Mouse (Mus musculus): ENCODE data around the gene Prkag2.
A peak's percentile ranks its signal among the peaks of the same experiment; 100 is the strongest.

Prkag2 gene

DNA sequence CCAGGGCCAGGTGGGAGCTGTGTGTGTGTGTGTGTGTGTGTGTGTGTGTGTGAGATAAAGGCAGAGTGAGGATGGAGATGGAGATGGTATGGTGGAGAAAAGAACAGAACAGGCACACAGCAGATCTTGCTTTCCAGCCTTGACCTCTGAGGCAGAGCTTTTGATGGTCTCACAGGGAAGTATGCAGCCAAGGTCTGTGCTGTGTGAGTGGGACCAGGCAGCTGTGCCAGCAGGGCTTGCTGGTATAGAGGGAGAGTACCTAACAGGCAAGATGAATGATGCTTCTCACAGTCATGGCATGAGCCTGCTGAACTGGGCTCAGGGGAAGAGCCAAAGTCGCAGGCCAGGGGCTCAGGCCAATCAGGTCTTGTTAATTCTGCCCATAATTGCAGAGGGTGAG is 108.9 kb downstream of the Prkag2 start:
- no peak for DNase-seq

DNA sequence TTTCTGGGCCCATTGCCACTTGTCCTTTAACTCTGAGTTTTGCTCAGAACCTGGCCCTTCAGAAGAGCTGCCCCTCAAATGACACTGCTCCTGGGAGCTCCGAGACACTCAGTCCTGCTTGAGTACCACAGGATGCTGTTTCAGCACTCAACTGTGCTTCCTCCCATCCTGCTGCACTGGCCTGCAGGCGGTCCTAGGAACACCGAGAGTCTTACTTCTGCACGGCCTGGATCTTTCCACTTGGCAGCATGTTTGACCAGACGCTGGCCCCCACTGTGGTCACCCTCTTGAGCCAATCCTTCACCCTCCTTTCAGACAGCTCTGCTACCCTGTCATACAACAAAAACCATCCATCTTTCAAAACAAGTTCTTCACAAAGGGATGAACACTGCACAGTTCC is 110.0 kb downstream of the Prkag2 start:
- peak; percentile 60 for DNase-seq

DNA sequence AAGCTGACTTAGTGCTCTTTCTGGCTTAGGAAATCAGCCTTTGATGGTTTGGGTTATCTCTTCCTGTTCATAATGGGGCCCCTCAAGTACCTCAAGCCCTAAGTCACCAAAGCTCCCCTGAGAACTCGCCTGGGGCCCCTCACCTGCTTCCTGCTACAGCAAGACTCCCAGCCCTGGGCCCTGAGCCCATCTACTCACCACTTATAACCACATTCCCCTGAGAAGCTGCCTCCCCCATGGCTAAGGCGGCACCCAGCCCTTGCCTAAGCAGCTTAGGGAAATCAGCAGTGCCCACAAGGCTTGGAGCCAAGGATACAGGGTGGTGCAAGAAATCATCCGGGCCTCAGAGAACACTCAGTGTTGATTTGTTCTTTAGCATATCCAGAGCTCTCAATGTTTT is 110.8 kb downstream of the Prkag2 start:
- no peak for DNase-seq

DNA sequence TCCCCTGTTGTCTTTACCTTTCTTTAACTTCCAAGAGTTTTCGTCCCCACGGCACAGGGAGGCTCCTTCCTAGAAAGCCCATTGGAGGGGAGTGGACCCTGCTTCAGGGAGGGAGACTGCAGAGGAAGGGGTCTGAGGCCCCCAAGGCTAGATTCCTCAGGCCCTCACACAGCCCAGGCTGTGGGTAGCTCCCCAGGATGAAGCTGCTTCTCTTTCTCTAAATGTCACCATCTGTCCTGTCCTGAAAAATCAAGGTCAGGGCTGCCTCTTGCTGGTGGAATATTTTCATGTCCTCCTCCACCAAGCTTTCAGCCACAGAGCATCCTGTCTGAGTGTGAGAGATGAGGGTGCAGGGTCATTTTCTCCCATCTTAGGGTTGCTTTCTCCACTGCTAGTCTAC is 113.5 kb downstream of the Prkag2 start:
- peak; percentile 75 for DNase-seq

DNA sequence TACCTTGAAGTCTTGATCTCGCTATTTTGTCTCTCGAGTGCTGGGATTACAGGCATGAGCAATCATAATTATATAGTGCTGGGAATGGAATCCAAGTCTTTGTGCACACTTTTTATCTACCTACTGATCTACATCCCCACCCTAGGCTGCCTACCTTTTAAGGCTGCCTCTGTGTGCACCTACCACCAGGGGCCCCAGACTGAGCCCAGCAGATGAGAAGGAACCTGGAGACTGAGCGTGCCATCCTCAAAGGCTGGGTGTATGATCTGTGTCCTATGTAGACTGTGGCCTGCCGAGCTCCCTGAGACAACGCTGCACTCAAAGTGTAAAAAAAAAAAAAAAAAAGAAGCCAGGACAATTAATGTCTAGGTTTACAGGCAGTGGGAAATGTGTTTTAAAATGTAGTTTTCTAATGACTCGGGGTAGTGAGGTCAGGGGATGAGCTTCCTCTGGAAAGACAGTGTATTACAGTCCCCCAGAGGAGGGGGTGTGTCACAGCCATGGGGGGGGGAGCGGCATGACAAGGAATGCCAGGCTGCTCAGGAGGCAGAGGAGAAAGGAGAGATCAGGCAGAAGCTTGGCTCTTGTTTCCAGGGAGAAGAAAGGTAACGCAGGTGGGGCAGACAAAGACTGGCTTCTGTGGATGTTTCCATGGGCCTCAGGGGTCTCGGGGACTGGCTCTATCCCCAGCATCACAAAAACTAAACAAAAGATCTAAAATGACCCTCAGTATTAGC is 114.1 kb downstream of the Prkag2 start:
- peak; percentile 51 for DNase-seq

DNA sequence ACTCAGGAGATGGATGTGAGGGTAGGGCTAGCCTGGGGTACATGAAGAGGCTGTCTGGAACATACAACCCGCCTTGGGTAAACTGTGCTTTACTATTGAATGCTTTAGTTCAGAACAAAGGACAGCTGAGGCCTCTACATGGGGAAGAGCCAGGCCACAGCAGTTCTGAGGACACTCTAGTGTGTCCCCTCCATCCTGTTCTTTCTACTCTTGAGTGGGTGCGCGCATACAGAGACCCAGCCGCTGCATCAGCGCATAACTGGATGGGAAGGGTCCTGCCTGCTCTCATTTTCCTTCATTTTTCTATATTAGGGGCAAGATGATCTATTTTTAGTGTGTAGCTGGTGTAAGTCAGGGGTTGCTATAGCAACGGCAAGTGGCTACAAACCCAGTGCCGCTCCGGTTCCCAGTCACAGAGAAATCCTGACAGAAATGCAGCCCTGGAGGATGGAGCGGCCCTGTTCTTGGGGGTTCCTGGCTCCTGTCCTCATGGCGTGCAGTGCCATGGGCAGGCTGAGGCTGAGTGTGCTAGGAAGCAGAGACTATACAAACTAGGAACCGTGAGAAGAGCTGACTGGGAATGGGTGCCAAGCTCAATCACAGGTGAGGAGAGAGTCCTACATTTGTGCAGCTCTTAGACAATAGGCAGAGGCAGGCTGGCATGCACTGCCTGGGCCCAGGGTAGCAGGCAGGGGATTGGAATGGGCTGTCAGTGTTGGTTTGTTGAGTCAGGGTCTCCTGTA is 114.8 kb downstream of the Prkag2 start:
- DNase-seq = peak; percentile 75

DNA sequence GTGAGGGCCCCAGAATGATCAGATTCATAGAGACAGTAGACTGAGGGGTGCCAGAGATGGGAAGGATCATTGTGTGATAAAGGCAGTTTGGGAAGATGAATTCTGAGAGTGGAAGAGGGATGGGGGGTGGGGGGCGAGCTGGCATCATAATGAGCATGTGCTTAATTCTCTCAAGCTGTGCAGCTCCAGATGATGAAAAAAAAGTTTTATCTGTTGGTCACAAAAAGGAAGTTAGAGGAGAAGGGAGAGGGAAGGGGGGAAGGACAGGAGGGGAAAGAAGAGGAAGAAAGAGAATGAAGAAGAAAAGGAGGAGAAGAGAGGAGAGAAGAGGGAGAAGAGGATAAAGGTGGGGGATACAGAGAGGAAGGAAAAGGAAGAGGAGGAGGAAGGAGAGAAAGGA is 116.3 kb downstream of the Prkag2 start:
- DNase-seq = no peak

DNA sequence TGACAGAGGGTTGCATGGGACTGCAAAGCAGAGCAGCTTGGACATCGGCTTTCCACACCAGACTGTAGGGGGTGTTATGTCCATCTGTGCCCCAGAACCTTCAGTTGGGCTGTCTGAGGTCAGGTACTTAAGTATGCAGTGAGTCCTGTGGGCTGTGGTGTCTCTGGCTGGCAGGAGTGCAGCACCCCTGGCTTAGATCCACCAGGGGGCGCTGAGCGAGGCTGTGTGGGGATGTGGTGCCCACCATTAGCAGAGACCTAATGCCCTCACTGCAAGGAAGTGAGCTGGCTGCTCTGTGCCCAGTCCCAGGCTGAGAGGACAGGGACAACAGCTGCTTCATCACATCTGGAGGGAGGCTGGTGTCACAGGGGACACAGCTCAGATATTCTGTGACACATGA is 116.9 kb downstream of the Prkag2 start:
- peak; percentile 64 for DNase-seq

DNA sequence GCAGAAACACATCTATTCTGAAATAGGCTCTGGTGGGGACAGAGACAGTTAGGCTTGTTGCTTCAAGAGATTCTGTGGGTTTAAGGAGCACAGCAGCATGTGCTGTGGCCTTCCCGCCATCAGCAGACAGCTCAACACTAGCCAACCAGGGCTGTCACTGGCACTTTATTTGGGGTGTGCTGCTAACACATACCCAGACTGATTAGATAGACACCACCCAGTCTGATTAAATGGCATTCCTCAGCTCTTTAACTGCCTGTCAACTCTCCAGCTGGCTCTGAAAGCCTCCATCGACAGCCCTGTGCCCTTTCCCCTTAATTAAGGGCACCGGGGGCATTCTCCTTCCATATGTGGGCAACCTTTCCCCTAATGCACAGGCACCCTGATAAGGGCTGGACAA is 118.2 kb downstream of the Prkag2 start:
- no peak for DNase-seq

DNA sequence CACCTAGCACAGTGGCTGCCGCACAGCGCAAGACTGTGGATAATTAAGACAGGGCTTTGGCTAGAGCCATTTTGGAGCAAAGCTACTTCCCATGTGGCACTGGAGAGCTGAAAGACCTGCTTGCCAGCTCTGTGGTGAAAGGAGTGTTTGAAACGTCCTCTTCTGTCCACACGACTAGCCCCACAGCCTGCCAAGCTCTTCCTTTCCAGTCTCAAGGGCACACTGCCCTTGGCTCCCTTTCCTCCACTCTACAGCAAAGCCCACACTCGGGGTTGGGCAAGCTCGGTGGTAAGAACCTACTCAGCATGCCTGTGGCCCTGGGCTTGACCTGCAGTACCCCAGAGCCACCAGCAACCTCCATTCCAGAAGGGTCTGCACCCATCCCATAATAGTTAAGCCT is 118.7 kb downstream of the Prkag2 start:
- DNase-seq = no peak

DNA sequence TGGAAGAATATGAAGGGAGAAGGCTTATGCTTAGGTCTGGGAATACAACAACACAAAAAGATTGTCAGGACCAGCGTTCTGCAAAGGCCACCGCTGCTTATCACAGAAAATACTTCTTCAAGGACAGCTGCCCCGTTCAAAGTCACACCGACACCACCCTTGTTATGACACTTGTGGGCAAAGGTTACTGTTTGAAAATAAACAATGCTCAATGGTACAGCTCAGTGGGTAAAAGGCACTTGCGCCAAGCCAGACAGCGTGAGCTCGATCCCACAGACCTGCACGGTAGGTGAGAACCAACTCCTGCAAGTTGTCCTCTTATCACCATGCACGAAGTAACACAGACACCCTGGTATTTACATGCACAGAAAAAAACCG is 120.5 kb downstream of the Prkag2 start:
- no peak for DNase-seq

DNA sequence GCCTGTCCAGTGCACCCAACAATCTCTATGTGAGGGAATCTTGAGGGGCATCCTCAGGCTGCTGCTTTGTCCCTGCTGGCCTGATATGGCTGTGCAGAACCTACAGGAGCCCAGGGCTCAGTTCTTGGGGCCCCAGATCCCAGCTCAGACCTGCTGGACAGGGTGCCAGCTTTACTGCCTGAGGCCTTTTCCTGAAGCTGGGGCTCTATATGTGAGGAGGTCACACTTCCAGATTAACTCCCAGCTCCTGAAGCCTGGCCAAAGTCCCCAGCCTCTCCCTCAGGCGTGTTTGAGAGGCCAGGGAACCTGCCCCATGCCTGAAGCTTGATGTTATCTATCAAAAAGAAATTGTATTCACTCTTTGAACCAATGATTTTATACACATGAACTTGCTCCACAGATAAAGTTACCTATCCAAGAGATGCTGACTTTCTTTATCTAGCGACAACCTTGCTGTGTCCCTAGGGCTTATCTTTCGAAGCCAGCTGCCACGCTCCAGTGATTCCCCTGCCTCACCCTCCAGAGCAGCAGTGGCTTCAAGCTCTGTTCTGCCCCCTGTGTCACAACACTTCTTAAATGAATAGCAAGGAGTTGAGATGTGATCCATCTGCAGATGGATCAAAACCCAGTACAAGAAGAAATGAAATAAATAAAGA is 121.0 kb downstream of the Prkag2 start:
- DNase-seq = no peak

DNA sequence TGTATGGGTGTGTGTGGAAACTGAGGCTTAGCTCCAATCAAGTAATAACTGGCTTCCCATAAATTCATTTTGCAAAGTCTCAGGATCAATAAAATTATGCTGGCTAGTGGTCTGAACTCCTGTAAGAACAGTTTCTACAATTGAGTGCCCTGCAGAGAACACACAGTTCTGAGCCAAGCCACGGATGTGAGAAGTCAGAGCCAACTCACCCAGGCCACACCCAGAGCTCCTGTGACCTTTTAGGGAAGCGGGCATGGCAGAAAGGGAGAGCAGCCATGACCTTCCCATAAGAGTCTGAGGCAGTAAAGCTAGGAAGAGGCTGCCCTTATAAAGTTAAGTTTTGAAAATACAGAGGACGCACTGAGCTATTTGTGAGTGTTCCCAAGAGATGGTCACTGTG is 123.5 kb downstream of the Prkag2 start:
- no peak for DNase-seq

DNA sequence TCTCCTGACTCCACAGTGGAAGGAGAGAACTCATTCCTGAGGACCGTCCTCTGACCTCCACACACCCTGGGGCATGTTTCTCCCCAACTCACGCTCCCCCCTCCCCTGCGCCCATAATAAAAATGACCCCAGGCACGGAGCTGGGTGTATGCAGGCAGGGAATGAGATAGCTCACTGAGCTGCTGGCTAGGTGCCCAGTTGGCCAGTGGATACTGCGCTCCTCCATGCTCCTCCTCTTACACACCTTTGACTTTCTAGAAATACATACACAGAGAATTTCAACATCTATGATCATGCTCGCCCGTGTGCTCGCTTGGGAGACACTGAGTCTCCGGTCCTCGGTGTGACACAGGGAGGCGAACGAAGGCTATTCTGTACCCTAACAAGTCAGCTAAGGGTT is 124.2 kb downstream of the Prkag2 start:
- no peak for DNase-seq

DNA sequence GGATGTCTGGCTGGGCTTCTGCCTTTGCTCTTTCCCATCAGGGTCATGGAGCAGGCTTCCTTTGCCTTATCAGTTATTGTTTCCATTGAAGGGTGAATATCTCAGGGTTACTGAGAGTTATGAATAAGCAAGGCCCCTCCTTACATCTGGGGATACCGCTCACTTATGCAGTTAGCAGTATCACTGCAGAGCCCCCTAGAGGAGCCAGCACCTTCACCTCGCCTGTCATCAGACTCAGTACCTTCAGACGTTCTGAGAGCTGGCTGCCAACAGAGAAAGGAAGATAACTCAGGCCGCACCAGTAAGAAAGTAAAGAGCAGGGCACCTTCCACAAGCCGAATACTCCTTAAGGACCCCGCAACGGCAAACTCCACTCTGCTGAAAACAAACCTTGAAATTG is 125.3 kb downstream of the Prkag2 start:
- DNase-seq = no peak

DNA sequence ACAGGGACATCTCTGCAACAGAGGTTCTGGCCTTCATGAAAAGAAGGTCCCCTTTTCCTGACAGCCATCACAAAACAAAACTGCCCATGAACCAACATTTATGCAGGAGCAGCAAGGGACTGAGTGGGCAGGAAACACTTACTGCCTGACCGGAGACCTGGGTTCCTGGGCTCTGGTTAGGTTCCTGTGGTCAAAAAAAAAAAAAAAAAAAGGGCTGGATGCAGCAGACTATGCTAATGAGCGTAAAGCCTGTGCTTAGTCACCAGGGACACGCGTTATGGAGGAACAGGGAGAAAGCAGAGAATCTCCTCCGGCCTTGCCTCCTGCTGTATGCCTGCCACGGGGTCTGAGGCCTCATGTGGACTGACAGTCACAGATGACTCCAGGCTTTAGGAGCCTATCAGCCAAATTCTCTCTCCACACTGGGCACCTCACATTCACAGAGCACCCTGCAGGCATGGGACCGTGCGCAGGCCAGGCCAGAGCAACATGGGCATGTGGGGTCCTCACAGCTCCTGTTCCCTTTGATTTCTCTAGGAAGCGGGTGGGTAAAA is 126.7 kb downstream of the Prkag2 start:
- DNase-seq = no peak

DNA sequence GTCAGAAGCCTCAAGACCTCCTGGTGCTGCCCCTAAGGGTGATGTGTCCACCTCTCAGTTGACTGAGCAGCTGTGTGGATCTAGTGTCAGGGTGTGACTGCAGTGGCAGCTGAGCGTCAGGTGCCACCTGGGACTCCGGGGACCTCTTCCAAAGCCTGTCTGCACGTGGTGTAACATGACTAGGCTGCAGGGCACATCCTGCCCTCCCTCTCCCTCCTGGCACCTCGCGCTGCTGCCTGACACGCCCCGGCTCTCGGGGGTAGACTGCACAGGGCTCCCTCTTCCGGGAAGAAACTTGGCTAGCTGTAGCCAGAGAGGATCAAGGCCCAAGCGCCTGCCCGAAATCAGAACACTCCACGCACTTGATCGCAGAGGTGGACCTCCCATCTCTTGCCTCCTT is 127.2 kb downstream of the Prkag2 start:
- peak; percentile 63 for DNase-seq

DNA sequence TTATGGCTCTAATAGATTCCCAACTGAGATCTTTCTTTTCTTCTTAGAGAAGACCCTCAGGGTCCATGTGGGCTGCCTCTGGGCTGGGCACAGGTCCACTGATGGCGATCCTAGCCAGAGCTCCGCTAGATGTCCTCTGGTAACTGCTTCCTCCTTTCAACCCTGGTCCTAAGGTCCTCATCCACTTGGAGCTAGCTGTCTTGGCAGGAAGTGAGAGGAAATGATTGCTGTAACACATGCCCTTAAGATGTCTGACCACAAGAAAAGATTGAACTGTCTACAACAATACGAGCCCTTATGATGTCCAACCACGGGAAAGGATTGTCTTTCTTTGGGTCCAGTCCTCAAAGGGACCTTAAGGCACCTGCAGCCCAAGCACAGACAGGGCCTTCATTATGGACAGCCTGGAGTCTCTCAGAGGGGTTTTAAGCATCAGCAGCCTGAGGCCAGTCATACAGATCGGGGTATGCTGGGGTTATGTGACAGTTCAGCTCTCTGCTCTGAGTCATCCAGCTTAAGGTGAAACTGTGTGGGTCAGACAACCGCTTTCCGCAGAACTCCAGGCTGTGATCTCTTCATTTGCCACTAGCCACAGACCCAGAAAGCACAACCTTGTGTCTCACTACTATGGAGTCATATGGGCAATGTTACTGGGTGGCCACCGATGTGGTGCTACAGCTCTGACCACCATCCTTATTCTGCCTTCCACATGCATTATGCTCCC is 129.7 kb downstream of the Prkag2 start:
- DNase-seq = no peak

DNA sequence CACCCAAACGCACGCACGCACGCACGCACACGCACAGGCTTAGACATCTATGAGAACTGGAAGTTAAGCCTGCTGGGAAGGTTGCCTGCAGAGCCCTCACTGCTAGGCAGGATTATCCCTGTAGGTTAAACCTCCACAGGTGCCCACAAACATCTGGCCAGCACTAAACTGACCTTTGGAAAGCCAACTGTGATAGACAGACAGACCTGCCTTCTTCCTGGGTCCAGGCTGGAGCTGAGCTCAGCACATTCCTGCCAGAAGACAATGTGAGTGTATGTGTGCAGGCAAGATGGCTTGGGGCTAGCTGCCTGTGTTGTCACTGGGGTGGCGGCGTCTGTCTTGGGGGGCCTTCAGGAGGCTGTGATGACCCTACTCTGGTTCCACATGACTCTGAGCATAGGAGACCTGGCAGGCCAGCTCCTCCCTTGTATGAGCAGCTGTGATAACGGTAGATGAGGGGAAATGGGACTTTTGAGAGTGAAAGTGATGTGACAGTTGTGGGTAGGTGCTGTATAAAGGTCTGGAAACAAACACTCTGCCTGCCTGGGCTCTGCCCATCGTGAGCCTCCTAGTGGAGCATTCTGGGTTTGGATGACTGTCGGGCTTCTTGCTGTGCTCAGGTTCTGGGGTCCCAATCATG is 131.1 kb downstream of the Prkag2 start:
- no peak for DNase-seq

DNA sequence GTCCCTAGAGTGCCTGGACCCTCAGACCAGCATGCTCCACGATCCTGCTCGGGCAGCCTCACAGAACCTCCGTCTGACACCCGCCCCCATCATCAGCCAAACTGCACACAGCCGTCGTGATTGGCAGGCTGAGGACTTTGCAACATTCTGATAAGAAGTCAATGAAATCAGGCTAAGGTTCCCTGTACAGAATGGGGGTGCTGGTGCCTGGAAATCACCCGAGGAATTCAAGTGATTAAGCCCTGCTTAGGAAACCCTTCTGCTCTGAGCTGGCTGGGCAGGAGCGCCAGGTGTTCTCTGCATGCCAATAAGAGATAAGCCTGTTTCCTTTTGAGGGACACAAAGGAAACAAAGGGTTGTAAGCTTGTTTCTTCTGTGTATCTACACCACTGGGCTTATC is 131.7 kb downstream of the Prkag2 start:
- DNase-seq = no peak

DNA sequence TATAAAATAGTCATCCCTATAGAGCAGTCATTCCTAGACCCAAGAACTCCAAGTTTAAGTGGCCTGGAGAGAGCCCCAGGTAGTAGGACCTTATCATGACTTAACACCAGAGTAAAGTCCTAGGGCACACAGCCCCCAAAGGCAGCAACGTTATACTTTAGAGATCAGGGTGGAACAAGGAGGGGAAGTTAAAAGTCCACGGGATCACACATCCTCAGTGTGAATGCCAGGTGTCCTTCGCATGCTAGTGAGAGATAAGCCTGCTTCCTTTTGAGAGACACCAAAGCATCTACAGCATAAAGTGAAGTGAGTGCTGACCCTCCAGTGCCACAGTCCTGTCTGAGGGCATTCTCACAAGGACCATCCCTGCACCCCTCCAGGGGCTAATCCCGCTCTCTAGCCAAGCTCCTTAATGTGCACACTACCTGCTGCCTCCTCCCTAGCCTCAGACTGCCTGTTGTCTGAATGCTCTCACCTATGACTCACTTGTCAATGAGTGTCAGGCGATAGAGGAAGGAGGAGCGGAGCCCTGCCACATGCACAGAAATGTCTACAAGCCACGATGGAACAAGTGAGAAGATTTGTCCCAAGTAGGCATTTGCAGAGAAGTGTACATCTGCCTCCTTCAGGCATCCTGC is 132.4 kb downstream of the Prkag2 start:
- DNase-seq = no peak

DNA sequence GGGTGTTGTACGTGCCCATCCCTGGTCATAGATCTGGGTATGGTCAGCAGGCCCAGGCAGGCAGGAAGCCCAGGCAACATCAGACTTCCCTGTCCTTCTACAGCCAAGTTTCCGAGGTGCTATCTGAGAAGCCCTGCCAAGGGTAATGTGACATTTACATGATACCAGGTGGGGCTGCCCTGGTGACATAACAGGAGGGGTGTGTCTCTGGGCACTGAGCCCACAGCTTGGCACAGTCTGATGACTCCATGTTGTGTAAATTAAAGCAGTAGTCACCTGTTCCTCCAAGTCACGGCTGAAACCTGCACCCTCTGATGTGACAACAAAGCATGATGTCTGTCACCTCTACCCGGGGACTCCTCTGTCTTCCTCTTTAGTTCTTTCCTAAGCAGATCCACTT is 136.7 kb downstream of the Prkag2 start:
- peak; percentile 71 for DNase-seq
